Mouse (Mus musculus): ENCODE measurements around the gene 1500011B03Rik. TPM values are rescaled to one million over a fixed set of nuclear protein-coding genes. Genes with fewer than 3 reads are reported as not detected.
"Not testable (repeated sequence)": the region's sequence is repeated elsewhere in the genome, so short reads cannot be mapped to it uniquely, and the experiment has no call there.

1500011B03Rik gene
- total and polyA plus RNA-seq, 2 experiments from 2014 or later: 31.3 to 37.2 TPM

- WGBS: 78% methylated on average over 12 of the region's 12 CpGs
- H3K4me2 ChIP-seq (ENCODE audit: low read depth, low read length): peak within 1 kb of the TSS; percentile 59
- H3K9ac ChIP-seq (replicated peaks; ENCODE audit: low read depth, low read length): no peak within 1 kb of the TSS
- H3K36me3 ChIP-seq (replicated peaks; ENCODE audit: control insufficient read depth, insufficient read depth, low read length): no peaks in the 10 kb centered on the region
- no peak for ATAC-seq (ENCODE audit: insufficient read depth, low read depth)
- H3K4me1 ChIP-seq (ENCODE audit: control insufficient read depth, insufficient read depth): no peaks in the 10 kb centered on the region
- no peak within 1 kb of the TSS for H3K4me3 ChIP-seq (ENCODE audit: low read depth, low read length)
- H3K27ac ChIP-seq (ENCODE audit: low read depth): no peak within 1 kb of the TSS
- H3K9me3 ChIP-seq (replicated peaks; ENCODE audit: control insufficient read depth, low read length): no peaks in the 10 kb centered on the region
- DNase-seq (ENCODE audit: low spot score): no peak
- TF ChIP-seq EP300 (IDR thresholded peaks at IDR 0.05; ENCODE audit: low read depth): no peak
- no peak for TF ChIP-seq CTCF (IDR thresholded peaks at IDR 0.05; ENCODE audit: low read depth)
- peaks cover 21% of the 10 kb centered on the region for H3K27me3 ChIP-seq (ENCODE audit: control insufficient read depth, insufficient read depth, low read length)
Observed at GRCm38 (mm10) chr5:114858582-114858981, 35.3 kb upstream of the 1500011B03Rik start, which contains the start of gene Gm9936. Gm9936 (minus strand) TSS chr5:114858682.

GRCm38 (mm10) chr5:114853364-114853763, 30.1 kb upstream of the 1500011B03Rik start, which contains the start of gene 4930519G04Rik:
4930519G04Rik (plus strand) TSS chr5:114853664.
- not testable (repeated sequence) for H3K36me3 ChIP-seq (replicated peaks; ENCODE audit: control insufficient read depth, insufficient read depth, low read length); H3K9ac ChIP-seq (replicated peaks; ENCODE audit: low read depth, low read length); H3K9me3 ChIP-seq (replicated peaks; ENCODE audit: control insufficient read depth, low read length); H3K27me3 ChIP-seq (ENCODE audit: control insufficient read depth, insufficient read depth, low read length); H3K4me2 ChIP-seq (ENCODE audit: low read depth, low read length); ATAC-seq (ENCODE audit: insufficient read depth, low read depth); DNase-seq (ENCODE audit: low spot score); H3K4me1 ChIP-seq (ENCODE audit: control insufficient read depth, insufficient read depth); H3K27ac ChIP-seq (ENCODE audit: low read depth); H3K4me3 ChIP-seq (ENCODE audit: low read depth, low read length)
- WGBS: 84% methylated on average over 3 of the region's 5 CpGs

DNA sequence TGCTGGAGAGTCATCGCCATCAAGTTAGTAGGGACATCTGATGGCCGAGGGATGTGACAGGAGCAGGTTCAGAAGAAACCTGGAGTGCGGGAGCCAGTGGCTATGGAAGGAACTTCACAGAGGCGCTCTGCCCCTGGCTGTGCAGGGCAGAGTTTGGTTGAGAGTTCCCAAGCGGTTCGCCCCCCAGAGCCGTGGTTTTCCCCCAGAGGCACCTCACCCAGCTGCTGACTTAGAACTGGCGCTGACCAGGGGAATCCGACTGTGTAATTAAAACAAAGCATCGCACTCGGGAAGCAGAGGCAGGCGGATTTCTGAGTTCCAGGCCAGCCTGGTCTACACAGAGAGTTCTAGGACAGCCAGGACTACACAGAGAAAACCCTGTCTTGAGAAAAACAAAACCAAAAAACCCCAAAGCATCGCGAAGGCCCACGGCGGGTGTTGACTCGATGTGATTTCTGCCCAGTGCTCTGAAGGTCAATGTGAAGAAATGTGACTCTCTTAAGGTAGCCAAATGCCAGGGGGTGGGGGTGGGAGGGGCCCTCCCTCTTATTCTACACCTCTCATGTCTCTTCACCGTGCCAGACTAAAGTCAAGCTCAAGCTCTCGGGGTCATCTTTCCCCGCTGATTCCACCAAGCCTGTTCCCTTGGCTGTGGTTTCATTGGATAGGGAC, 28.4 kb upstream of the 1500011B03Rik start:
- Histone ChIP-seq H3K9ac (replicated peaks; ENCODE audit: low read depth, low read length) (no peak overlapping the region), H3K27ac (ENCODE audit: low read depth) (no peak overlapping the region), H3K4me3 (ENCODE audit: low read depth, low read length) (no peak overlapping the region), H3K4me2 (ENCODE audit: low read depth, low read length) (no peak overlapping the region), H3K4me1 (ENCODE audit: control insufficient read depth, insufficient read depth) (no peaks in the 10 kb centered on the region), H3K36me3 (replicated peaks; ENCODE audit: control insufficient read depth, insufficient read depth, low read length) (no peaks in the 10 kb centered on the region), H3K27me3 (ENCODE audit: control insufficient read depth, insufficient read depth, low read length) (no peaks in the 10 kb centered on the region), H3K9me3 (replicated peaks; ENCODE audit: control insufficient read depth, low read length) (no peaks in the 10 kb centered on the region)
- WGBS: 77% methylated on average over 20 of the region's 20 CpGs
- ATAC-seq (ENCODE audit: insufficient read depth, low read depth) (0 out of 2 replicates have a peak, but pooled peaks have one; percentile 30), DNase-seq (ENCODE audit: low spot score) (no peak)
- TF ChIP-seq EP300 (IDR thresholded peaks at IDR 0.05; ENCODE audit: low read depth): no peak
- TF ChIP-seq CTCF (IDR thresholded peaks at IDR 0.05; ENCODE audit: low read depth): no peak

DNA sequence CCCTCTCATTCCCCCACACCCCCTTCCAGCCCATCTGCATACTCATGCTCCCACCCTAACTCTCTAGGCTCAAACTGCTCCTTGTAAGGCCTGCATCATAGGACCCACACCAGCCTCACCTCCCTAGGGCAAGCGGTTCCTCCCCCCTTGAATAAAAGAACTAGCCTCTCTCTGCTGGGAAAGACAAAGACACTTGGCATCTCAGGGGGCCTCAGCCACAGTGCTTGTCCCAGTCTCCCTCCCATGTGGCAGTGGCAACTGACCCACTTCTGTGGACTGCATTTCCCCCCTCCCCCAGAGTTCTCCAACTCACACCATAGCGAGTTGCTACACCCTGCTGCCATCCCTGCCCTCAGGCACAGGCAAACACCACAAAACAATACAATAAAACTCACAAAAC, 21.1 kb upstream of the 1500011B03Rik start:
- H3K4me2 ChIP-seq (ENCODE audit: low read depth, low read length); H3K4me3 ChIP-seq (ENCODE audit: low read depth, low read length); H3K4me1 ChIP-seq (ENCODE audit: control insufficient read depth, insufficient read depth); H3K27ac ChIP-seq (ENCODE audit: low read depth); H3K36me3 ChIP-seq (replicated peaks; ENCODE audit: control insufficient read depth, insufficient read depth, low read length); H3K9ac ChIP-seq (replicated peaks; ENCODE audit: low read depth, low read length); ATAC-seq (ENCODE audit: insufficient read depth, low read depth); H3K27me3 ChIP-seq (ENCODE audit: control insufficient read depth, insufficient read depth, low read length); H3K9me3 ChIP-seq (replicated peaks; ENCODE audit: control insufficient read depth, low read length); DNase-seq (ENCODE audit: low spot score): not testable (repeated sequence)
- 61% methylated on average over 2 of the region's 2 CpGs for WGBS

GRCm38 (mm10) chr5:114842674-114843073, 19.4 kb upstream of the 1500011B03Rik start:
- Histone ChIP-seq H3K27me3 (ENCODE audit: control insufficient read depth, insufficient read depth, low read length) (no peaks in the 10 kb centered on the region), H3K9me3 (replicated peaks; ENCODE audit: control insufficient read depth, low read length) (no peaks in the 10 kb centered on the region), H3K9ac (replicated peaks; ENCODE audit: low read depth, low read length) (no peak overlapping the region), H3K27ac (ENCODE audit: low read depth) (no peak overlapping the region), H3K4me3 (ENCODE audit: low read depth, low read length) (no peak overlapping the region), H3K4me1 (ENCODE audit: control insufficient read depth, insufficient read depth) (no peaks in the 10 kb centered on the region), H3K36me3 (replicated peaks; ENCODE audit: control insufficient read depth, insufficient read depth, low read length) (no peaks in the 10 kb centered on the region), H3K4me2 (ENCODE audit: low read depth, low read length) (no peak overlapping the region)
- no peak for TF ChIP-seq EP300 (IDR thresholded peaks at IDR 0.05; ENCODE audit: low read depth)
- no peak for TF ChIP-seq CTCF (IDR thresholded peaks at IDR 0.05; ENCODE audit: low read depth)
- 73% methylated on average over 5 of the region's 5 CpGs for WGBS
- no peak for DNase-seq (ENCODE audit: low spot score)
- no peak for ATAC-seq (ENCODE audit: insufficient read depth, low read depth)

GRCm38 (mm10) chr5:114842155-114842554, 18.9 kb upstream of the 1500011B03Rik start:
- H3K9me3 ChIP-seq (replicated peaks; ENCODE audit: control insufficient read depth, low read length); H3K9ac ChIP-seq (replicated peaks; ENCODE audit: low read depth, low read length); H3K4me1 ChIP-seq (ENCODE audit: control insufficient read depth, insufficient read depth); H3K4me3 ChIP-seq (ENCODE audit: low read depth, low read length); ATAC-seq (ENCODE audit: insufficient read depth, low read depth); H3K36me3 ChIP-seq (replicated peaks; ENCODE audit: control insufficient read depth, insufficient read depth, low read length); DNase-seq (ENCODE audit: low spot score); H3K27me3 ChIP-seq (ENCODE audit: control insufficient read depth, insufficient read depth, low read length); H3K27ac ChIP-seq (ENCODE audit: low read depth); H3K4me2 ChIP-seq (ENCODE audit: low read depth, low read length): not testable (repeated sequence)
- 48% methylated on average over 3 of the region's 3 CpGs for WGBS

- DNase-seq (ENCODE audit: low spot score); H3K9ac ChIP-seq (replicated peaks; ENCODE audit: low read depth, low read length); H3K27me3 ChIP-seq (ENCODE audit: control insufficient read depth, insufficient read depth, low read length); H3K9me3 ChIP-seq (replicated peaks; ENCODE audit: control insufficient read depth, low read length); H3K27ac ChIP-seq (ENCODE audit: low read depth); H3K4me2 ChIP-seq (ENCODE audit: low read depth, low read length); H3K36me3 ChIP-seq (replicated peaks; ENCODE audit: control insufficient read depth, insufficient read depth, low read length); H3K4me3 ChIP-seq (ENCODE audit: low read depth, low read length); H3K4me1 ChIP-seq (ENCODE audit: control insufficient read depth, insufficient read depth); ATAC-seq (ENCODE audit: insufficient read depth, low read depth): not testable (repeated sequence)
- WGBS: 69% methylated on average over 5 of the region's 5 CpGs
Observed at GRCm38 (mm10) chr5:114840481-114840880, 17.2 kb upstream of the 1500011B03Rik start.

Data from heart, postnatal 0 days (tissue).